Mouse (Mus musculus) C2C12 (cell line): ENCODE measurements around the gene Sox8.

ENCODE experiments used
- CTCF ChIP-seq: IDR thresholded peaks from one replicate; pipeline ENCODE4 v1.5.1; 2011; ENCODE audit not compliant: control insufficient read depth, insufficient read depth, insufficient read length
- MAX ChIP-seq: IDR thresholded peaks from one replicate; pipeline ENCODE4 v1.6.1; 2011; ENCODE audit warnings: mild to moderate bottlenecking, control low read depth

DNA sequence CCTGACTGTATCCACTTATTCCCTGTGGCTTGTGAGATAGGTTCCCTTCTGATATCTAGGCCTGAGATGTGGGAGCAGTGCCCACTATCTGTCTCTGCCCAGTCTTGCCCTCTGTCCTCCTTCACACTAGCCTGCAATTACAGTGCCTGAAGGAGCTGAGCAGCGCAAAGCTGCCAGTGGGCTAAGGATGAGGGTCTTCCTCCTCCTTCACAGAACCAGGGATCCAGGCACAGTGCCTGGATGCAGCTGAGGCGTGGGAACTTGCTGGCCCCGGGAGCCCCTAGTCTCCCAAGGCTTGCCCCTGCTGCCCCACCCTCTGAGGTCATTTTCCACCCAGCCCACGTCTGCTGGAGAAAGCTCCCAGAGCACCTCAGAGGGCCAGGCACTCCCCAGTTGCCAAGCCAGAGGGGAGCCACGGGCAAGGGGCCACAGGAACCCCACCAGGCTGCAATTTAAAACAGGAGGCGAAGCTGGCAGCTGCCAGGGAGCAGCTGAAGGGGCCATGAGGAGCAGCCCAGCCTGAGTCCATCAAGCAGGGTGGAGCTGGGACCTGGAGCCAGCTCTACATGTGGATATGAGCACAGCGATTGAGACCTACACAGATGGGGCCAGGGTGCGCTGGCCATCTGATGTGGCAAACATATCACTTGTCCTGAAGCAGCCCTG, 40.0 kb downstream of the Sox8 start:
- TF ChIP-seq CTCF (no peak), MAX (no peak)
